Mouse (Mus musculus): ENCODE measurements around the gene Pus3.
"Not testable (repeated sequence)": the region's sequence is repeated elsewhere in the genome, so short reads cannot be mapped to it uniquely, and the experiment has no call there.

Gene Pus3

GRCm38 (mm10) chr9:35545704-35546103 is 12.7 kb upstream of the Pus3 start:
- no peak for DNase-seq (ENCODE audit: low read depth, low spot score)

DNA sequence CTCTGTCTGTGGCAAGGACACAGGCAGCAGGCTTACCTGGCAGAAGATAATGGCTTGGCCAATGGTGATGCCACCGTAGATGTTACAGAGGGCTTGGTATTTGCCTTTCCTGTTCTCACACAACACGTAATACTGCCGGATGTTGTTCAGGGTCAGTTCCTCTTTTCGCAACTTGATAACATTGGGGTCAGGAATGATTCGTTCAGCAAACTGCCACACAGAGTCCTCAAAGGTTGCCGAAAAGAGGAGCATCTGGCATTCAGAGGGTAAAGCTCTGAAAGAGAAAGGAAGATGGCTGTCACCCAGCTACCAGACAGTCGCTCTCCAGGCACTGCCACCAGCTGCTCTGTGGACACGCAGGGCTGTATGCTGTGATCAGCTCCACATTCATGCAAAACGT is 11.7 kb upstream of the Pus3 start:
- no peak for DNase-seq (ENCODE audit: low read depth, low spot score)

DNA sequence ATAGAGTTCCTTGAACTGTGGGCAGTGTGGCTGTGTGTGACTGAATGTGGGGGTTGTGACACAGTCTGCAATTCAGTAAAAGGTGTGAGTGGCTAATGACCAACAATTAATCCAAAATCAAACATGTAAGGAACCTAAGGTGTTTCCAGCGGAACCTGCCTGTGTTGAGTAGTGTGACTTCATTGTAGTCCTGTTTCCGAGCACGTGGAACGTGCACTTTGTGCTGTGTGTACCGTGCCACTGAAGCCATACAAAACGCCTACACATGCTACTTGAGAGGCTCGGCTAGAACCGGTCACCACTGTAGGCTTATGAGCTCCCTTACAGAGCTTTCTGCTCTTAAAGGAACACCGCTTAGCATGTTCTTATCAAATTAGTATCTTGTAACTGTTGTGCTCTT is 9.9 kb upstream of the Pus3 start:
- DNase-seq (ENCODE audit: low read depth, low spot score) = no peak

DNA sequence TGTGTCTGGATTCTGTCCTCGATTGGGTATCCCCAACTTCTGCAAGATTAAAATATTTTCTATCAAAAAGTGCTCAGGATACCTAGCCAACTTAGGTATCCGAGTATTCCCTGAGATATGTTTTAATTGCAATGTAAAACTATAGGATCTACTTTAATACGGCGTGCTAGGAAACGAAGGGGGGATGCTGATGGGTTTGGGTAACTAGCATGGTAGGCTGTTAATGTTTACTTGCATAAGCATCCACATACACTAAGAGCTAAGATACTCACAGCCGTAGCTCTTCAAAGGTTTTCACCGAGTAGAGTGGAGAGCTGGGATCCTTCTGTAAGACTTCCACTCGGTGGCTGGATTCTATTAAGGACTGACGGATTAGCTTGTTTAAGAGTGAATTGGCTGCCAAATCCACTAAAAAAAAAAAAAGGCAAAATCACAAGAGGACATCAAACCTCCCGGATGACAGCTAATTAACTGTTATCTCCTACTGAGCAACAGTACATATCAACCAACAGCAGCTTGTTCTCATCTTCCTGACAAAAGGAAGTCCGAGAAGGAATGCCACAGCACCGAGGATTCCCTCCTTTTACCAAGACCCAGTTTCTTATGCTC is 1.8 kb upstream of the Pus3 start:
- DNase-seq (ENCODE audit: low read depth, low spot score) = no peak

GRCm38 (mm10) chr9:35559009-35559890 is 855 bp downstream of the Pus3 start:
- peak; percentile 94 for DNase-seq (ENCODE audit: low read depth, low spot score)

- DNase-seq (ENCODE audit: low read depth, low spot score) = no peak
Observed at GRCm38 (mm10) chr9:35561076-35561475, 2.7 kb downstream of the Pus3 start.

DNA sequence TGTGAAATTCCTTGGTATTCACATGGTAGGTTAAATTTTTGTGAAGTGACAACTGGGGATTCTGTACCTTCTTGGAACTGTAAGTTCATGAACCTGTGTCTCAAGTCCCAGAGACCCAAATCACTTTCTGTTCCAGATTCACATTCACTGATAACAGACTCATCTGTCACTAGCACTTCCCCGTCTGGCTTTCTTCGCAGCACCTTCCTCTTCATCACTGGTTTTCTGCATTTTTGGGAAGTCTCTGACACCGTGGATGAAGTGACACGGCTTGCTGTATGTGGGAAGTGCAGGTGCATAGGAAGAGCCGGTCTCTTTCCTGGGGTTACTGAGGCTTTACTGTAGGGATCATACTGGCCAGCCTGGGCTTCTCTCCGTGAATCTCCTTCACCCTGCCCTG is 3.2 kb downstream of the Pus3 start:
- no peak for DNase-seq (ENCODE audit: low read depth, low spot score)

- DNase-seq (ENCODE audit: low read depth, low spot score) = no peak
Observed at GRCm38 (mm10) chr9:35564536-35565240, 6.3 kb downstream of the Pus3 start.

GRCm38 (mm10) chr9:35567995-35568394 is 9.6 kb downstream of the Pus3 start:
- no peak for DNase-seq (ENCODE audit: low read depth, low spot score)

- peak; percentile 98 for DNase-seq (ENCODE audit: low read depth, low spot score)
Observed at GRCm38 (mm10) chr9:35569571-35570534, 11.5 kb downstream of the Pus3 start, which contains the start of the genes Pate2 and Hyls1. Pate2 (plus strand) TSS chr9:35570284. Hyls1 (minus strand) TSS chr9:35570398.

GRCm38 (mm10) chr9:35570663-35571062 is 12.3 kb downstream of the Pus3 start:
- DNase-seq (ENCODE audit: low read depth, low spot score) = no peak

GRCm38 (mm10) chr9:35574416-35574815 is 16.0 kb downstream of the Pus3 start:
- no peak for DNase-seq (ENCODE audit: low read depth, low spot score)

DNA sequence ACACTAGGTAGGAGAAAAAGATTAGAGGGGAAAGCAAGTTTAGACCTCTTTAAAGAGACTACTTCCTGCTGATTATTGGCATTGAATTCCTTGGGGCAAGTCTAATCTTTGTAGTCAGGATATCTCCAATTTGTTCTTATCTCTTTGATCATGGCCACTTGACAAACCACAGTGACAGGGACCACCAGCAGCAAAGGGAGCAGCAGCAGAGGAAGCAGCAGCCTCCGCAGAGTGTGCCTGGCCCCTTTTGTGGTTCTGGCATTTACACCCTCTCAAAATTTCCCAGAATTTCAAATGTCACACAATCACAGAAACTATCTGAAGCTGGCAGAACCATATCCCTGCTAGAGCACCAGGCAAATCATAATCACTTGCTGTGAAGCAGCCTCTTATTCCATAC is 29.3 kb downstream of the Pus3 start:
- no peak for DNase-seq (ENCODE audit: low read depth, low spot score)

DNA sequence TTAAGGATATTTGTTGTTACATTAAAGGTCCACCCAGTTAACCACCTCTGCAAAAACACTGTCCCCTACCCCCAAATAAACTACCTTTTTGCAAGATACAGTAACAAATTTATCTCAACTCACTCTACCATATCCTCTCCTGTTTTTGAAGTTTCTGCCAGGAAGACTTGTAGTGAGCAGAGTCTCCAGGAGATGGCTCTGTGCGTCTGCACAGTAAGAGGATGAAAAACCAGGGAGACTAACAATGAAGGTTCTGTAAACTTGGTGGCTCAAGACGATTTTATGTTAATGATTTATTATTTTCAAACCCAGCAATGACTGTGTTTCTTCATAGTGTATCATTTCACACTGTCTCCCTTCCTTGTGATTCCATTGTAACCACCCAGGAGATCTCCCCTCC is 34.5 kb downstream of the Pus3 start:
- DNase-seq (ENCODE audit: low read depth, low spot score) = peak; percentile 31

- no peak for DNase-seq (ENCODE audit: low read depth, low spot score)
Observed at GRCm38 (mm10) chr9:35607647-35608405, 49.4 kb downstream of the Pus3 start.

- DNase-seq (ENCODE audit: low read depth, low spot score) = no peak
Observed at GRCm38 (mm10) chr9:35611841-35612240, 53.4 kb downstream of the Pus3 start, which contains the start of gene Pate4. Pate4 (minus strand) TSS chr9:35611941.

DNA sequence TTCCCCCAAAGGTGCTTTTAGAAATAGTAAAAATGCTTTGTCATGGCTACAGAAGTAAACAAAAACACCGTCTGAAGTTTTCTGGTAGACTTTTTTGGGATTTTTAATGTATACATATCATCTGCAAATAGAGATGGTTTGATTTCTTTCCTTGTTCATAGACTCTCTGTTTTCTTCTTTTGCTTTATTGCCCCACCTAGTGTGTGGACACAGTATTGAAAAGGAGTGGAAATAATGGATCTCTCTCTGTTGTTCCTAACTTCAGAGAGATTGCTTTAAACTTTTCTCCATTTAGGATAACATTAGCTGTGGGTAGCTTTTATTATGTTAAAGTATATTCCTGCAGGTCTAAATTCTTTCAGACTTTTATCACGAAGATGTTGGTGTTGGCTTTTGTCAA is 55.6 kb downstream of the Pus3 start:
- DNase-seq (ENCODE audit: low read depth, low spot score) = no peak

- not testable (repeated sequence) for DNase-seq (ENCODE audit: low read depth, low spot score)
Observed at GRCm38 (mm10) chr9:35616784-35617183, 58.4 kb downstream of the Pus3 start.

Measured in ES-CJ7 (cell line).